ENCODE assay signal across 27 mouse cellular contexts in genomic region chr6:134554230-134554629, GRCm38 (mm10).
"Had no signal": no experiment of that assay in that cellular context is flagged by ENCODE, and none has a peak within 500 bp of the region (broad histone marks: within the 10 kb centered on the region; RNA-seq: fewer than 3 reads in every experiment).

No protein-coding gene starts in this region.

- H3K36me3 ChIP-seq: limb, embryonic 12.5 days; limb, embryonic 13.5 days; limb, embryonic 15.5 days; liver, embryonic 12.5 days; liver, embryonic 13.5 days; liver, embryonic 15.5 days; lung, embryonic 15.5 days; midbrain, embryonic 12.5 days; midbrain, embryonic 13.5 days; midbrain, embryonic 15.5 days; neural tube, embryonic 12.5 days had no signal

- H3K4me1 ChIP-seq: limb, embryonic 10.5 days; neural tube, embryonic 12.5 days had no signal

- H3K9ac ChIP-seq: limb, embryonic 12.5 days; limb, embryonic 13.5 days; limb, embryonic 15.5 days; liver, embryonic 12.5 days; liver, embryonic 13.5 days; liver, embryonic 14.5 days; liver, embryonic 15.5 days; liver, postnatal 0 days; lung, embryonic 14.5 days; lung, embryonic 15.5 days; midbrain, embryonic 12.5 days; midbrain, embryonic 13.5 days; midbrain, embryonic 15.5 days; neural tube, embryonic 12.5 days had no signal

- H3K27me3 ChIP-seq: limb, embryonic 12.5 days; limb, embryonic 13.5 days; limb, embryonic 15.5 days; liver, embryonic 12.5 days; liver, embryonic 13.5 days; liver, embryonic 15.5 days; lung, embryonic 15.5 days; megakaryocyte, embryonic 14.5 days; midbrain, embryonic 12.5 days; midbrain, embryonic 13.5 days; midbrain, embryonic 15.5 days; neural tube, embryonic 12.5 days had no signal

- H3K9me3 ChIP-seq: limb, embryonic 10.5 days; limb, embryonic 12.5 days; limb, embryonic 13.5 days; limb, embryonic 15.5 days; liver, embryonic 12.5 days; liver, embryonic 13.5 days; liver, embryonic 15.5 days; lung, embryonic 15.5 days; megakaryocyte, embryonic 14.5 days; midbrain, embryonic 10.5 days; midbrain, embryonic 12.5 days; midbrain, embryonic 13.5 days; midbrain, embryonic 15.5 days; neural tube, embryonic 12.5 days had no signal

- DNase-seq: left cerebral cortex, postnatal 4 days; liver; liver, embryonic 13.5 days; liver, postnatal 0 days; lung, adult 18-20 months; lung, adult 2 months; lung, postnatal 10 days; lung, postnatal 14 days; lung, postnatal 36 days; lung, postnatal 4 days; midbrain, embryonic 14.5 days had no signal

- H3K4me3 ChIP-seq: limb, embryonic 10.5 days; limb, embryonic 12.5 days; limb, embryonic 13.5 days; limb, embryonic 15.5 days; liver, embryonic 12.5 days; liver, embryonic 13.5 days; liver, embryonic 15.5 days; lung, embryonic 15.5 days; megakaryocyte, embryonic 14.5 days; midbrain, embryonic 10.5 days; midbrain, embryonic 12.5 days; midbrain, embryonic 13.5 days; midbrain, embryonic 15.5 days; myocyte; neural tube, embryonic 12.5 days had no signal

- H3K27ac ChIP-seq: limb, embryonic 10.5 days; limb, embryonic 12.5 days; limb, embryonic 13.5 days; limb, embryonic 15.5 days; liver, embryonic 12.5 days; liver, embryonic 13.5 days; liver, embryonic 14.5 days; liver, embryonic 15.5 days; lung, embryonic 15.5 days; midbrain, embryonic 10.5 days; midbrain, embryonic 12.5 days; midbrain, embryonic 13.5 days; midbrain, embryonic 15.5 days; neural tube, embryonic 12.5 days had no signal
